Mouse (Mus musculus): ENCODE data around the gene Cbx7. TPM values are rescaled to one million over a fixed set of nuclear protein-coding genes. Genes with fewer than 3 reads are reported as not detected.

Gene Cbx7
- polyA plus RNA-seq, 1 experiment from 2014 or later, result 4.8 TPM

DNA sequence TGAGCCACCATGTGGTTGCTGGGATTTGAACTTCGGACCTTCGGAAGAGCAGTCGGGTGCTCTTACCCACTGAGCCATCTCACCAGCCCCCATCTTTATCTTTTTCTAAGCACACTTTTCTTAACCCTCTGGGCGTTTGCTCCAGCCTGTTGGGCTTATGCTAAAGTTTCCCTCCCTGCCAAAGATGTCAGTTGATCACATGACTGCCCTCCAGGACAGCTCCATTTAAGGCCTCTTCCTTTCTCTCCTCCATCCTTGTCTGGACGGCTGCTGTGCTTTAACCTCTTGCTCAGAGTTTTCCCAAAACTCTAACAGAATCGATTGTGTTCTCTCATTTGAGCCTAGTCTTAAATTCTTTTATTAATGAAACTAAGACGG, 34.6 kb downstream of the Cbx7 start:
- Histone ChIP-seq H3K27me3 (ENCODE audit: control insufficient read depth, insufficient read depth, low read depth, low read length) (peaks cover 5% of the 10 kb centered on the region), H3K9ac (ENCODE audit: low read depth, low read length) (no peak overlapping the region), H3K4me1 (ENCODE audit: control insufficient read depth, insufficient read depth, low read length) (peaks cover 17% of the 10 kb centered on the region), H3K36me3 (ENCODE audit: control insufficient read depth, insufficient read depth, low read length) (no peaks in the 10 kb centered on the region), H3K4me3 (ENCODE audit: low read depth, low read length) (no peak overlapping the region), H3K9me3 (replicated peaks; ENCODE audit: control insufficient read depth, low read length, poor library complexity, severe bottlenecking) (no peaks in the 10 kb centered on the region), H3K27ac (ENCODE audit: low read length) (no peak overlapping the region), H3K4me2 (ENCODE audit: low read length) (no peak overlapping the region)
- 56% methylated on average over 7 of the region's 7 CpGs for WGBS
- ATAC-seq, result no peak

DNA sequence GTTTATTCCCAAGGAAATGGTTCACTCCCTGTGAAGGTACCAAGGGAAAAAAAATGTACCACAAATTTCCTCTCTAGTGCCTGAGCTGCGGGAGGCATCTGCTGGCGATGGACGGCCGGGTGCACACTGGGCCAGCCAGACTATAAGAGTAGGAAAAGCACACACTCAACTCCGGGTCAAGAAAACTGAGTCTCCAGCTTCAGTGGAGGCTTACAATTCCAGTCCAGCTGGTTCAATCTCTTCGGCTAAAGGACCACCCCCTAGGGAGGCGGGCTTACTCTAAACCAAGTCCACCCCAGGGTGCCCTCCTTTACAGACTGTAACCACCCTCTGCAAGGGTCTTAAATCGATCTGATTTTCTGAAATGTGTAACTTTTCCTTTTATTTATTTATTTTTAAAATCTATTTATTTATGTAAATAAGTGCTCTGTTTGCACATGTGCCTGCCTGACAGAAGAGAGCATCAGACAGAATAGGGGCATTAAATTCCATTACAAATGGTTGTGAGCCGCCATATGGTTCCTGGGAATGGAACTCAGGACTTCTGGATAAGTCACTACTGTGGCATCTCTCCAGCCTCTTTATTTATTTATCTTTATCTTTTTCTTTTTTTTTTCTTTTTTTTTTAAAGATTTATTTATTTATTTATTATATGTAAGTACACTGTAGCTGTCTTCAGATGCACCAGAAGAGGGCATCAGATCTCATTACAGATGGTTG, 35.1 kb downstream of the Cbx7 start:
- H3K27ac ChIP-seq (ENCODE audit: low read length), result no peak overlapping the region
- ATAC-seq, result no peak
- H3K9ac ChIP-seq (ENCODE audit: low read depth, low read length), result no peak overlapping the region
- 28% methylated on average over 9 of the region's 9 CpGs for WGBS
- H3K4me1 ChIP-seq (ENCODE audit: control insufficient read depth, insufficient read depth, low read length), result peaks cover 17% of the 10 kb centered on the region
- no peak overlapping the region for H3K4me3 ChIP-seq (ENCODE audit: low read depth, low read length)
- H3K27me3 ChIP-seq (ENCODE audit: control insufficient read depth, insufficient read depth, low read depth, low read length), result peaks cover 5% of the 10 kb centered on the region
- no peaks in the 10 kb centered on the region for H3K9me3 ChIP-seq (replicated peaks; ENCODE audit: control insufficient read depth, low read length, poor library complexity, severe bottlenecking)
- no peaks in the 10 kb centered on the region for H3K36me3 ChIP-seq (ENCODE audit: control insufficient read depth, insufficient read depth, low read length)
- no peak overlapping the region for H3K4me2 ChIP-seq (ENCODE audit: low read length)

GRCm38 (mm10) chr15:79934776-79935175, 36.1 kb downstream of the Cbx7 start:
- ATAC-seq, result no peak
- Histone ChIP-seq H3K4me3 (ENCODE audit: low read depth, low read length) (no peak overlapping the region), H3K9me3 (replicated peaks; ENCODE audit: control insufficient read depth, low read length, poor library complexity, severe bottlenecking) (no peaks in the 10 kb centered on the region), H3K27ac (ENCODE audit: low read length) (no peak overlapping the region), H3K9ac (ENCODE audit: low read depth, low read length) (no peak overlapping the region), H3K27me3 (ENCODE audit: control insufficient read depth, insufficient read depth, low read depth, low read length) (peaks cover 5% of the 10 kb centered on the region), H3K36me3 (ENCODE audit: control insufficient read depth, insufficient read depth, low read length) (no peaks in the 10 kb centered on the region), H3K4me2 (ENCODE audit: low read length) (peak overlapping the region; percentile 19; the same call in 1 of the 2 replicates), H3K4me1 (ENCODE audit: control insufficient read depth, insufficient read depth, low read length) (peaks cover 17% of the 10 kb centered on the region)
- 3% methylated on average over 10 of the region's 10 CpGs for WGBS

- H3K4me3 ChIP-seq (ENCODE audit: low read depth, low read length), result no peak overlapping the region
- peak overlapping the region; percentile 20 for H3K4me2 ChIP-seq (ENCODE audit: low read length)
- H3K36me3 ChIP-seq (ENCODE audit: control insufficient read depth, insufficient read depth, low read length), result no peaks in the 10 kb centered on the region
- 3% methylated on average over 22 of the region's 22 CpGs for WGBS
- no peak overlapping the region for H3K27ac ChIP-seq (ENCODE audit: low read length)
- ATAC-seq, result no peak
- no peak overlapping the region for H3K9ac ChIP-seq (ENCODE audit: low read depth, low read length)
- peaks cover 5% of the 10 kb centered on the region for H3K27me3 ChIP-seq (ENCODE audit: control insufficient read depth, insufficient read depth, low read depth, low read length)
- no peaks in the 10 kb centered on the region for H3K9me3 ChIP-seq (replicated peaks; ENCODE audit: control insufficient read depth, low read length, poor library complexity, severe bottlenecking)
- peaks cover 17% of the 10 kb centered on the region for H3K4me1 ChIP-seq (ENCODE audit: control insufficient read depth, insufficient read depth, low read length)
These were observed 37.0 kb downstream of the Cbx7 start for GRCm38 (mm10) chr15:79933670-79934514.

GRCm38 (mm10) chr15:79933052-79933669, 37.8 kb downstream of the Cbx7 start:
- H3K9ac ChIP-seq (ENCODE audit: low read depth, low read length), result no peak overlapping the region
- H3K27me3 ChIP-seq (ENCODE audit: control insufficient read depth, insufficient read depth, low read depth, low read length), result peaks cover 5% of the 10 kb centered on the region
- no peaks in the 10 kb centered on the region for H3K9me3 ChIP-seq (replicated peaks; ENCODE audit: control insufficient read depth, low read length, poor library complexity, severe bottlenecking)
- peak overlapping the region; percentile 62 for H3K4me3 ChIP-seq (ENCODE audit: low read depth, low read length)
- H3K4me1 ChIP-seq (ENCODE audit: control insufficient read depth, insufficient read depth, low read length), result peaks cover 18% of the 10 kb centered on the region
- no peaks in the 10 kb centered on the region for H3K36me3 ChIP-seq (ENCODE audit: control insufficient read depth, insufficient read depth, low read length)
- H3K4me2 ChIP-seq (ENCODE audit: low read length), result peak overlapping the region; percentile 73
- 0 out of 2 replicates have a peak, but pooled peaks have one; percentile 33 for ATAC-seq
- H3K27ac ChIP-seq (ENCODE audit: low read length), result no peak overlapping the region
- 7% methylated on average over 22 of the region's 22 CpGs for WGBS

DNA sequence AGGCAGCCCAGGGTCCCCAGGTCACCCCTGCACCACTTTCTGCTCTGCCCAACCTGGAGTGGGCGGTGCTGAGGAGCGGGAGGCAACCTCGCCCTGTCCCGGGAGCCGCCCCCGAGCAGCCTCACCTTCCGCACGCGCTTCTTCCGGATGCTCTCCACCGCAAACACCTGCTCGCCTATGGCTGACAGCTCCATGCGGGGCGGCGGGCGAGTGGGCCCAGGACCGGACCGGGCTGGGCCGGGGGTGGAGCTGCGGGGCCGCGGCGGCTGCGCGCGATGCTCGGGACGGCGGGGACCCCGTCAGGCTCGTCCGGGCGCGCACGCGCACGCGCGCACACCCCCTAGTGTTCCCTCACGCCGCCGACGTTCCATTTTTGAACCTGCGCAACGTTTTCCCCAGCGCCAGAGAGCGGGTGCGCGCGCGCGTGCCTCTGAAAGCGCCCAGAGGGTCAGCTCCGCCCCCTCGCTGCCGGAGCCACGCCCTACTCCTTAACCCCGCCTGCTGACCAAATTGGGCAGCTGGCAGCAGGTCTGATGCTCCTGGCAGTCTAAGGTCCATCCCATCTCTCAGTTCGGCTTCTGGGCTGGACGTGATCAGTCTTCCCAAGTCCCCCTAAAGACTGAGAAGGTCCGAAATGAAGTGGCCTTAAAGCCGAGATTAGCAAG, 38.5 kb downstream of the Cbx7 start:
- Histone ChIP-seq H3K4me1 (ENCODE audit: control insufficient read depth, insufficient read depth, low read length) (peaks cover 22% of the 10 kb centered on the region), H3K4me2 (ENCODE audit: low read length) (peak overlapping the region; percentile 73), H3K9me3 (replicated peaks; ENCODE audit: control insufficient read depth, low read length, poor library complexity, severe bottlenecking) (no peaks in the 10 kb centered on the region), H3K9ac (ENCODE audit: low read depth, low read length) (peak overlapping the region; percentile 72), H3K27me3 (ENCODE audit: control insufficient read depth, insufficient read depth, low read depth, low read length) (peaks cover 5% of the 10 kb centered on the region), H3K27ac (ENCODE audit: low read length) (no peak overlapping the region), H3K36me3 (ENCODE audit: control insufficient read depth, insufficient read depth, low read length) (no peaks in the 10 kb centered on the region), H3K4me3 (ENCODE audit: low read depth, low read length) (peak overlapping the region; percentile 62)
- WGBS, result under 1% methylated on average over 59 of the region's 62 CpGs
- ATAC-seq, result peak; percentile 63

- peak overlapping the region; percentile 73 for H3K4me2 ChIP-seq (ENCODE audit: low read length)
- H3K4me1 ChIP-seq (ENCODE audit: control insufficient read depth, insufficient read depth, low read length), result peaks cover 26% of the 10 kb centered on the region
- no peaks in the 10 kb centered on the region for H3K9me3 ChIP-seq (replicated peaks; ENCODE audit: control insufficient read depth, low read length, poor library complexity, severe bottlenecking)
- H3K9ac ChIP-seq (ENCODE audit: low read depth, low read length), result no peak overlapping the region
- peaks cover 5% of the 10 kb centered on the region for H3K27me3 ChIP-seq (ENCODE audit: control insufficient read depth, insufficient read depth, low read depth, low read length)
- H3K4me3 ChIP-seq (ENCODE audit: low read depth, low read length), result peak overlapping the region; percentile 62
- WGBS, result 22% methylated on average over 13 of the region's 13 CpGs
- no peak overlapping the region for H3K27ac ChIP-seq (ENCODE audit: low read length)
- ATAC-seq, result no peak
- no peaks in the 10 kb centered on the region for H3K36me3 ChIP-seq (ENCODE audit: control insufficient read depth, insufficient read depth, low read length)
These were observed 39.3 kb downstream of the Cbx7 start for GRCm38 (mm10) chr15:79931496-79932141.

DNA sequence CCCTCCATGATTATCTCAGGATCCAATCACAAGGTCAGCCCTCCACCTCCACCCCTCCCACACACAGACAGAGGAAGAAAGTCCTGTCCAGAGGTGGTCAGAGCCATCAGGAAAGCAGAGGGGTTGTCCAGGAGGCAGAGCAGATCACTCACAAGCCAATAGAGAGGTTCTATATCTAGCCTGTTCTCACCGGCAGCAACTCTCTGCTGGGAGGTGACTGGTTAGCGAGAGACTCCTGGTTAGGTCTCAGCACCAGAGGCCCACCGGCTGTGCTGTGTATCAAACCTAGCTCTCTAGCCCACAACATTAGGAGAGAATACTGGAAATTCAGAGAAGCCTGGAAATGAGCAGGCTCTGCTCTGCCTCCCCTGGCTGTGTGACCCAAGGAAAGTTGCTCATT, 41.2 kb downstream of the Cbx7 start:
- no peaks in the 10 kb centered on the region for H3K36me3 ChIP-seq (ENCODE audit: control insufficient read depth, insufficient read depth, low read length)
- WGBS, result 90% methylated on average over 3 of the region's 3 CpGs
- peaks cover 26% of the 10 kb centered on the region for H3K4me1 ChIP-seq (ENCODE audit: control insufficient read depth, insufficient read depth, low read length)
- no peak overlapping the region for H3K27ac ChIP-seq (ENCODE audit: low read length)
- peaks cover 5% of the 10 kb centered on the region for H3K27me3 ChIP-seq (ENCODE audit: control insufficient read depth, insufficient read depth, low read depth, low read length)
- ATAC-seq, result no peak
- H3K9me3 ChIP-seq (replicated peaks; ENCODE audit: control insufficient read depth, low read length, poor library complexity, severe bottlenecking), result no peaks in the 10 kb centered on the region
- no peak overlapping the region for H3K4me3 ChIP-seq (ENCODE audit: low read depth, low read length)
- H3K9ac ChIP-seq (ENCODE audit: low read depth, low read length), result no peak overlapping the region
- no peak overlapping the region for H3K4me2 ChIP-seq (ENCODE audit: low read length)

Measured in midbrain, embryonic 16.5 days (tissue).